Mouse (Mus musculus): ENCODE measurements around the gene Cuedc1. TPM values are rescaled to one million over a fixed set of nuclear protein-coding genes. Genes with fewer than 3 reads are reported as not detected.

Gene Cuedc1
- polyA plus RNA-seq, 1 experiment, result 42.0 TPM

- TF ChIP-seq CTCF (IDR thresholded peaks at IDR 0.05; ENCODE audit: borderline replicate concordance, insufficient read depth, low read depth, low read length), result no peak
- Histone ChIP-seq H3K27me3 (ENCODE audit: control insufficient read depth, insufficient read depth, low read length) (no peaks in the 10 kb centered on the region), H3K4me1 (ENCODE audit: control insufficient read depth, insufficient read depth, low read length) (peaks cover 33% of the 10 kb centered on the region), H3K4me3 (replicated peaks; ENCODE audit: insufficient read depth, low read depth, low read length) (no peak overlapping the region), H3K27ac (ENCODE audit: insufficient read depth, low read length) (no peak overlapping the region)
- DNase-seq, result no peak
- 64% methylated on average over 4 of the region's 4 CpGs for WGBS
Measured at GRCm38 (mm10) chr11:88162740-88163139, 64.9 kb downstream of the Cuedc1 start.

- Histone ChIP-seq H3K4me3 (replicated peaks; ENCODE audit: insufficient read depth, low read depth, low read length) (no peak overlapping the region), H3K27me3 (ENCODE audit: control insufficient read depth, insufficient read depth, low read length) (no peaks in the 10 kb centered on the region), H3K27ac (ENCODE audit: insufficient read depth, low read length) (peak overlapping the region; percentile 26; the same call in 1 of the 2 replicates), H3K4me1 (ENCODE audit: control insufficient read depth, insufficient read depth, low read length) (peaks cover 23% of the 10 kb centered on the region)
- DNase-seq, result no peak
- WGBS, result 63% methylated on average over 7 of the region's 7 CpGs
- TF ChIP-seq CTCF (IDR thresholded peaks at IDR 0.05; ENCODE audit: borderline replicate concordance, insufficient read depth, low read depth, low read length), result no peak
- no peak for TF ChIP-seq POLR2A (IDR thresholded peaks at IDR 0.05; ENCODE audit: borderline replicate concordance, insufficient read depth, low read length)
Measured at GRCm38 (mm10) chr11:88164213-88164723, 66.4 kb downstream of the Cuedc1 start.

- H3K4me3 ChIP-seq (replicated peaks; ENCODE audit: insufficient read depth, low read depth, low read length), result no peak overlapping the region
- peaks cover 19% of the 10 kb centered on the region for H3K4me1 ChIP-seq (ENCODE audit: control insufficient read depth, insufficient read depth, low read length)
- DNase-seq, result peak; percentile 78 to 80
- H3K27me3 ChIP-seq (ENCODE audit: control insufficient read depth, insufficient read depth, low read length), result no peaks in the 10 kb centered on the region
- peak overlapping the region; percentile 26; the same call in 1 of the 2 replicates for H3K27ac ChIP-seq (ENCODE audit: insufficient read depth, low read length)
- 7% methylated on average over 15 of the region's 15 CpGs for WGBS
- TF ChIP-seq CTCF (IDR thresholded peaks at IDR 0.05; ENCODE audit: borderline replicate concordance, insufficient read depth, low read depth, low read length), result no peak
- no peak for TF ChIP-seq POLR2A (IDR thresholded peaks at IDR 0.05; ENCODE audit: borderline replicate concordance, insufficient read depth, low read length)
Measured at GRCm38 (mm10) chr11:88164801-88165377, 67.0 kb downstream of the Cuedc1 start.

GRCm38 (mm10) chr11:88165683-88166364 is 68.0 kb downstream of the Cuedc1 start:
- TF ChIP-seq CTCF (IDR thresholded peaks at IDR 0.05; ENCODE audit: borderline replicate concordance, insufficient read depth, low read depth, low read length) (no peak), POLR2A (IDR thresholded peaks at IDR 0.05; ENCODE audit: borderline replicate concordance, insufficient read depth, low read length) (no peak)
- Histone ChIP-seq H3K27ac (ENCODE audit: insufficient read depth, low read length) (no peak overlapping the region), H3K4me1 (ENCODE audit: control insufficient read depth, insufficient read depth, low read length) (peaks cover 14% of the 10 kb centered on the region), H3K27me3 (ENCODE audit: control insufficient read depth, insufficient read depth, low read length) (no peaks in the 10 kb centered on the region), H3K4me3 (replicated peaks; ENCODE audit: insufficient read depth, low read depth, low read length) (no peak overlapping the region)
- 78% methylated on average over 10 of the region's 10 CpGs for WGBS
- DNase-seq, result no peak

- WGBS, result 88% methylated on average over 7 of the region's 7 CpGs
- no peak for DNase-seq
- no peak overlapping the region for H3K27ac ChIP-seq (ENCODE audit: insufficient read depth, low read length)
- peaks cover 14% of the 10 kb centered on the region for H3K4me1 ChIP-seq (ENCODE audit: control insufficient read depth, insufficient read depth, low read length)
- H3K27me3 ChIP-seq (ENCODE audit: control insufficient read depth, insufficient read depth, low read length), result no peaks in the 10 kb centered on the region
- TF ChIP-seq POLR2A (IDR thresholded peaks at IDR 0.05; ENCODE audit: borderline replicate concordance, insufficient read depth, low read length), result no peak
- no peak for TF ChIP-seq CTCF (IDR thresholded peaks at IDR 0.05; ENCODE audit: borderline replicate concordance, insufficient read depth, low read depth, low read length)
- no peak overlapping the region for H3K4me3 ChIP-seq (replicated peaks; ENCODE audit: insufficient read depth, low read depth, low read length)
Measured at GRCm38 (mm10) chr11:88166471-88166870, 68.6 kb downstream of the Cuedc1 start.

- Histone ChIP-seq H3K27me3 (ENCODE audit: control insufficient read depth, insufficient read depth, low read length) (no peaks in the 10 kb centered on the region), H3K27ac (ENCODE audit: insufficient read depth, low read length) (no peak overlapping the region), H3K4me1 (ENCODE audit: control insufficient read depth, insufficient read depth, low read length) (peaks cover 21% of the 10 kb centered on the region), H3K4me3 (replicated peaks; ENCODE audit: insufficient read depth, low read depth, low read length) (no peak overlapping the region)
- no peak for DNase-seq
- WGBS, result 70% methylated on average over 3 of the region's 3 CpGs
- TF ChIP-seq CTCF (IDR thresholded peaks at IDR 0.05; ENCODE audit: borderline replicate concordance, insufficient read depth, low read depth, low read length) (no peak), POLR2A (IDR thresholded peaks at IDR 0.05; ENCODE audit: borderline replicate concordance, insufficient read depth, low read length) (no peak)
Measured at GRCm38 (mm10) chr11:88168611-88169010, 70.8 kb downstream of the Cuedc1 start.

- DNase-seq, result no peak
- WGBS, result 62% methylated on average over 32 of the region's 32 CpGs
- Histone ChIP-seq H3K4me3 (replicated peaks; ENCODE audit: insufficient read depth, low read depth, low read length) (no peak overlapping the region), H3K4me1 (ENCODE audit: control insufficient read depth, insufficient read depth, low read length) (peaks cover 17% of the 10 kb centered on the region), H3K27me3 (ENCODE audit: control insufficient read depth, insufficient read depth, low read length) (no peaks in the 10 kb centered on the region), H3K27ac (ENCODE audit: insufficient read depth, low read length) (no peak overlapping the region)
- no peak for TF ChIP-seq CTCF (IDR thresholded peaks at IDR 0.05; ENCODE audit: borderline replicate concordance, insufficient read depth, low read depth, low read length)
- no peak for TF ChIP-seq POLR2A (IDR thresholded peaks at IDR 0.05; ENCODE audit: borderline replicate concordance, insufficient read depth, low read length)
Measured at GRCm38 (mm10) chr11:88169531-88170040, 71.7 kb downstream of the Cuedc1 start.

- Histone ChIP-seq H3K27ac (ENCODE audit: insufficient read depth, low read length) (no peak overlapping the region), H3K27me3 (ENCODE audit: control insufficient read depth, insufficient read depth, low read length) (no peaks in the 10 kb centered on the region), H3K4me3 (replicated peaks; ENCODE audit: insufficient read depth, low read depth, low read length) (no peak overlapping the region), H3K4me1 (ENCODE audit: control insufficient read depth, insufficient read depth, low read length) (peaks cover 10% of the 10 kb centered on the region)
- no peak for TF ChIP-seq CTCF (IDR thresholded peaks at IDR 0.05; ENCODE audit: borderline replicate concordance, insufficient read depth, low read depth, low read length)
- no peak for TF ChIP-seq POLR2A (IDR thresholded peaks at IDR 0.05; ENCODE audit: borderline replicate concordance, insufficient read depth, low read length)
- DNase-seq, result no peak
- 86% methylated on average over 3 of the region's 3 CpGs for WGBS
Measured at GRCm38 (mm10) chr11:88170606-88171005, 72.7 kb downstream of the Cuedc1 start.
